Mouse (Mus musculus) kidney, postnatal 0 days (tissue): ENCODE results near the gene Sipa1l1. TPM values are rescaled to one million over a fixed set of nuclear protein-coding genes. Genes with fewer than 3 reads are reported as not detected.
A peak's percentile ranks its signal among the peaks of the same experiment; 100 is the strongest.

Source experiments
- ATAC-seq: fragments of 200-750 bp; cut with Nextera tagmentation; replicated peaks from 2 replicates; pipeline ENCODE4 v1.8.0; 2017; ENCODE audit warnings: low read depth, moderate number of reproducible peaks, moderate TSS enrichment, moderate library complexity; ENCODE audit not compliant: low FRiP score
- DNase-seq: peaks from one replicate; pipeline ENCODE4 v3.0.0-alpha.2; 2016; ENCODE audit warnings: low spot score
- H3K27ac ChIP-seq: fragments of 300-500 bp; sonication (generic); 2 replicates; pipeline ENCODE4 v1.5.1; 2014; ENCODE audit warnings: mild to moderate bottlenecking
- H3K27me3 ChIP-seq: fragments of 300-500 bp; sonication (generic); 2 replicates; pipeline ENCODE4 v1.6.1; 2014; ENCODE audit warnings: low read length, mixed read lengths; ENCODE audit not compliant: insufficient read depth
- H3K36me3 ChIP-seq: fragments of 300-500 bp; sonication (generic); 2 replicates; pipeline ENCODE4 v1.6.1; 2014; ENCODE audit warnings: low read length, mixed read lengths; ENCODE audit not compliant: insufficient read depth
- H3K4me1 ChIP-seq: fragments of 300-500 bp; sonication (generic); replicated peaks from 2 replicates; pipeline ENCODE4 v1.6.1; 2014; ENCODE audit warnings: antibody characterized with exemption, low read length, mixed read lengths; ENCODE audit not compliant: insufficient read depth
- H3K4me2 ChIP-seq: fragments of 300-500 bp; sonication (generic); 2 replicates; pipeline ENCODE4 v1.6.1; 2014; ENCODE audit warnings: mild to moderate bottlenecking, low read length, moderate library complexity, mixed read lengths
- H3K4me3 ChIP-seq: fragments of 300-500 bp; sonication (generic); replicated peaks from 2 replicates; pipeline ENCODE4 v1.5.1; 2014; ENCODE audit warnings: low read depth, low read length
- H3K9ac ChIP-seq: fragments of 300-500 bp; sonication (generic); 2 replicates; pipeline ENCODE4 v1.6.1; 2014; ENCODE audit warnings: low read depth, low read length
- H3K9me3 ChIP-seq: fragments of 300-500 bp; sonication (generic); replicated peaks from 2 replicates; pipeline ENCODE4 v1.6.1; 2016; ENCODE audit warnings: low read length, inconsistent platforms, mixed read lengths
- CTCF ChIP-seq: IDR thresholded peaks from 2 replicates; pipeline ENCODE4 v1.5.1; 2016; ENCODE audit warnings: antibody characterized with exemption, low read depth, mild to moderate bottlenecking, moderate library complexity
- WGBS: fragments of 180-500 bp; shearing (Covaris S2); extraction: QIAGEN DNeasy Blood & Tissue Kit; methylation state at CpG from one replicate; pipeline ENCODE4 v1.1.7; 2014; 5-methylcytosine and 5-hydroxymethylcytosine counted together
- polyA plus RNA-seq: library from polyadenylated mRNA; unstranded; fragments of >200 nt; fragmentation: Nextera tagmentation; extraction: Ambion mirVana; gene quantifications from 2 replicates; pipeline ENCODE4 v1.2.1, GENCODE M21; 2015

The Sipa1l1 gene
- polyA plus RNA-seq, 1 experiment from 2014 or later = 17.3 TPM

GRCm38 (mm10) chr12:82187178-82187839 lies 18.2 kb downstream of the Sipa1l1 start:
- 53% methylated on average over 7 of the region's 7 CpGs for WGBS
- no peak for DNase-seq
- Histone ChIP-seq H3K9ac (no peak overlapping the region), H3K4me1 (peaks cover 25% of the 10 kb centered on the region), H3K27me3 (no peaks in the 10 kb centered on the region), H3K36me3 (0 out of 2 replicates have a peak, but pooled peaks cover 1% of the 10 kb centered on the region), H3K9me3 (no peaks in the 10 kb centered on the region), H3K27ac (no peak overlapping the region), H3K4me3 (no peak overlapping the region), H3K4me2 (no peak overlapping the region)
- ATAC-seq = no peak
- no peak for TF ChIP-seq CTCF

- TF ChIP-seq CTCF = peak; percentile 47
- WGBS = 43% methylated on average over 9 of the region's 9 CpGs
- no peak overlapping the region for H3K9ac ChIP-seq
- no peaks in the 10 kb centered on the region for H3K27me3 ChIP-seq
- no peaks in the 10 kb centered on the region for H3K9me3 ChIP-seq
- peaks cover 25% of the 10 kb centered on the region for H3K4me1 ChIP-seq
- ATAC-seq (no peak), DNase-seq (peak; percentile 53)
- no peak overlapping the region for H3K4me2 ChIP-seq
- H3K4me3 ChIP-seq = no peak overlapping the region
- H3K36me3 ChIP-seq = no peaks in the 10 kb centered on the region
- peak overlapping the region; percentile 76 for H3K27ac ChIP-seq
Measured at GRCm38 (mm10) chr12:82188321-82189075, 19.4 kb downstream of the Sipa1l1 start.

GRCm38 (mm10) chr12:82189076-82189675 lies 20.1 kb downstream of the Sipa1l1 start:
- H3K27ac ChIP-seq = peak overlapping the region; percentile 76
- H3K4me2 ChIP-seq = peak overlapping the region; percentile 8; the same call in 1 of the 2 replicates

GRCm38 (mm10) chr12:82189715-82190581 lies 20.8 kb downstream of the Sipa1l1 start:
- no peak for DNase-seq
- Histone ChIP-seq H3K27ac (peak overlapping the region; percentile 76), H3K36me3 (no peaks in the 10 kb centered on the region), H3K9ac (no peak overlapping the region), H3K4me3 (no peak overlapping the region), H3K4me2 (peak overlapping the region; percentile 8; the same call in 1 of the 2 replicates), H3K4me1 (peaks cover 25% of the 10 kb centered on the region), H3K27me3 (no peaks in the 10 kb centered on the region), H3K9me3 (no peaks in the 10 kb centered on the region)
- no peak for ATAC-seq
- WGBS = 57% methylated on average over 16 of the region's 16 CpGs
- no peak for TF ChIP-seq CTCF

More at GRCm38 (mm10) chr12:82189076-82189675, 20.1 kb downstream of the Sipa1l1 start:
- H3K4me3 ChIP-seq = no peak overlapping the region
- peaks cover 25% of the 10 kb centered on the region for H3K4me1 ChIP-seq
- no peak overlapping the region for H3K9ac ChIP-seq
- 20% methylated on average over 6 of the region's 6 CpGs for WGBS
- ATAC-seq (peak; percentile 73; the same call in 1 of the 2 replicates), DNase-seq (peak; percentile 73)
- H3K36me3 ChIP-seq = no peaks in the 10 kb centered on the region
- TF ChIP-seq CTCF = no peak
- H3K27me3 ChIP-seq = no peaks in the 10 kb centered on the region
- no peaks in the 10 kb centered on the region for H3K9me3 ChIP-seq

GRCm38 (mm10) chr12:82190582-82190965 lies 21.5 kb downstream of the Sipa1l1 start:
- TF ChIP-seq CTCF = no peak
- H3K9ac ChIP-seq = no peak overlapping the region
- no peak for DNase-seq
- H3K4me2 ChIP-seq = no peak overlapping the region
- H3K36me3 ChIP-seq = no peaks in the 10 kb centered on the region
- no peak overlapping the region for H3K4me3 ChIP-seq
- no peaks in the 10 kb centered on the region for H3K27me3 ChIP-seq
- no peaks in the 10 kb centered on the region for H3K9me3 ChIP-seq
- no peak for ATAC-seq
- peaks cover 25% of the 10 kb centered on the region for H3K4me1 ChIP-seq
- WGBS = 76% methylated on average over 16 of the region's 16 CpGs
- H3K27ac ChIP-seq = no peak overlapping the region
